In the genomic region with DNA sequence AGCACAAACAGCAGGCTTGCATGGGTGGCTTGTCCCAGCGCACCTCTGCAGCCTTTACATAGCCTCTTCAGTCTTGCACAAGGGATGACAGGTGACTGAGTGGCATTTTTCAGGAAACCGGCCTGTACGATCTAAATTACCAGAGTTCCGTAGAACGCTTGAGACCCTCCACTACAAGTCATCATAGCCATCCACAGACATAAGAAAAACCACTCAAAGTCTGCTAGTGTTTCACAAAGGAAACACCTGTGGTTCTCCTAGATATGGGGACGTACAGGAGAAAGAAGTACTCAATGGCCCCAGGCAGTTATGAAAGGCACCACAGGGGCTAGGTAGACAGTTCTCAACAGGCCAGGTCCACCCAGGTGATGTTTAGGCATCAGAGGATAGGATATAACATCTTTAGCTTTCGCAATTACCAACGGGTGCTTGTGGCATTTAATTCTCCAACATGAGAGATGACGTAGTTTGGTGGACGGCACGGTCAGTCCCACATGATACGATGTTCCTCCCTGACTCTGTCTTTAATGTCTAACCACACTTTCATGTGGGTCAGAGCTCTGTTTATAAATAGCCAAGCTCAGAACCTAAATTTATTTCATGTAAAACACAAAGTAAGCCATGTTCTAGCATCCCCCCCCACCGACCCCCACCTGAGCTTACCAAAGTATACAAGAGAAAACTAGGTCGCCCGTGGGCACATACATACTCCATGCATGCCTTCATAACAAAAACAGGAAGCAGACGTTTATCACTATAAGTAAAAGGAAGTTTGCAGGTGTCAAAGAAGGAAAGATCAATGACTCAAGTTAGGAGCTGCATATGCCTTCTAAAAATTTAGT, we compare ENCODE assay signal across 19 mouse cellular contexts.
DNase-seq lines count a peak whose midpoint lies in the region; ATAC-seq lines count a peak whose summit lies in the region.
"Had no signal": no experiment of that assay in that cellular context is flagged by ENCODE, and none has a peak within 500 bp of the region (broad histone marks: within the 10 kb centered on the region; RNA-seq: fewer than 3 reads in every experiment).

No protein-coding gene starts in this region.

- WGBS in limb, embryonic 12.5 days: 79% methylated on average over 16 of the region's 16 CpGs
- WGBS in limb, embryonic 10.5 days: 90% methylated on average over 16 of the region's 16 CpGs
- WGBS in liver, embryonic 11.5 days: 82% methylated on average over 16 of the region's 16 CpGs

- H3K4me2 ChIP-seq in limb, embryonic 12.5 days: no peak overlapping the region
- H3K4me2 ChIP-seq in liver, embryonic 11.5 days: no peak overlapping the region
- H3K4me2 ChIP-seq: heart, embryonic 13.5 days; midbrain, embryonic 12.5 days had no signal

- no peak for DNase-seq in limb, embryonic 10.5 days (ENCODE audit: low spot score)
- DNase-seq in thymus, adult 18-20 months: peak; percentile 29 to 47
- no peak for DNase-seq in Muller cell, postnatal 12 days (ENCODE audit: inconsistent ontology term)
- no peak for DNase-seq in liver, embryonic 11.5 days (ENCODE audit: low spot score)
- no peak for DNase-seq in frontal cortex, adult 2 months (ENCODE audit: extremely low spot score in 1 of 2, low spot score in 1 of 2)
- DNase-seq: adrenal gland, postnatal 25 days; cerebellum, adult 18-20 months; gastrocnemius, postnatal 14 days; kidney, adult 8-10 months; kidney, postnatal 4 days; liver; lung, adult 2 months; lung, postnatal 36 days had no signal

- ATAC-seq in limb, embryonic 12.5 days (ENCODE audit: insufficient number of reproducible peaks, insufficient read depth, low FRiP score, low TSS enrichment, low read depth): no peak
- peak; percentile 41 to 43 for ATAC-seq in hematopoietic stem cell, adult 5-6 weeks (replicated peaks in 1 of 2; ENCODE audit: insufficient read depth in 1 of 2, low FRiP score in 2 of 2, low TSS enrichment in 1 of 2, low read depth in 1 of 2, poor library complexity in 2 of 2, severe bottlenecking in 2 of 2)
- no peak for ATAC-seq in liver, embryonic 11.5 days (replicated peaks; ENCODE audit: low FRiP score)
- ATAC-seq: Patski had no signal

- no peaks in the 10 kb centered on the region for H3K27me3 ChIP-seq in limb, embryonic 12.5 days
- H3K27me3 ChIP-seq in limb, embryonic 10.5 days (ENCODE audit: low read depth, poor library complexity, severe bottlenecking): no peaks in the 10 kb centered on the region
- no peaks in the 10 kb centered on the region for H3K27me3 ChIP-seq in liver, embryonic 11.5 days (replicated peaks; ENCODE audit: control insufficient read depth, insufficient read depth, low read length)
- H3K27me3 ChIP-seq: heart, embryonic 13.5 days; midbrain, embryonic 12.5 days; Patski had no signal

- 0 out of 2 replicates have a peak, but pooled peaks cover 6% of the 10 kb centered on the region for H3K4me1 ChIP-seq in limb, embryonic 12.5 days (replicated peaks)
- H3K4me1 ChIP-seq in limb, embryonic 10.5 days: peaks cover 6% of the 10 kb centered on the region
- no peaks in the 10 kb centered on the region for H3K4me1 ChIP-seq in liver, embryonic 11.5 days (replicated peaks; ENCODE audit: control insufficient read depth, insufficient read depth, low read length)
- H3K4me1 ChIP-seq: midbrain, embryonic 12.5 days had no signal

- peaks cover 9% of the 10 kb centered on the region; the same call in 1 of the 2 replicates for H3K36me3 ChIP-seq in limb, embryonic 12.5 days
- H3K36me3 ChIP-seq in limb, embryonic 10.5 days: 0 out of 2 replicates have a peak, but pooled peaks cover 5% of the 10 kb centered on the region
- H3K36me3 ChIP-seq in liver, embryonic 11.5 days (ENCODE audit: control insufficient read depth, insufficient read depth, low read length): no peaks in the 10 kb centered on the region; the same call in 1 of the 2 replicates

- no peak overlapping the region for H3K9ac ChIP-seq in limb, embryonic 12.5 days (replicated peaks)
- no peak overlapping the region for H3K9ac ChIP-seq in liver, embryonic 11.5 days (ENCODE audit: low read depth, low read length)
- H3K9ac ChIP-seq: heart, embryonic 13.5 days; midbrain, embryonic 12.5 days had no signal

- peak overlapping the region; percentile 56; the same call in 1 of the 2 replicates for H3K27ac ChIP-seq in limb, embryonic 12.5 days
- H3K27ac ChIP-seq in limb, embryonic 10.5 days: no peak overlapping the region
- no peak overlapping the region for H3K27ac ChIP-seq in liver, embryonic 11.5 days (ENCODE audit: low read depth, low read length)
- H3K27ac ChIP-seq: heart, embryonic 13.5 days; midbrain, embryonic 12.5 days had no signal

- no peaks in the 10 kb centered on the region for H3K9me3 ChIP-seq in limb, embryonic 12.5 days
- no peaks in the 10 kb centered on the region for H3K9me3 ChIP-seq in limb, embryonic 10.5 days (replicated peaks)
- H3K9me3 ChIP-seq in liver, embryonic 11.5 days (ENCODE audit: control insufficient read depth, low read length): no peaks in the 10 kb centered on the region
- H3K9me3 ChIP-seq: heart, embryonic 13.5 days; midbrain, embryonic 12.5 days had no signal

- no peak overlapping the region for H3K4me3 ChIP-seq in limb, embryonic 12.5 days (replicated peaks)
- no peak overlapping the region for H3K4me3 ChIP-seq in limb, embryonic 10.5 days
- no peak overlapping the region for H3K4me3 ChIP-seq in liver, embryonic 11.5 days (ENCODE audit: low read depth, low read length)
- H3K4me3 ChIP-seq: erythroblast, embryonic 14.5 days; heart, embryonic 13.5 days; midbrain, embryonic 12.5 days had no signal

Comparison
In these comparisons a context has a peak if more than half of its experiments do, and no peak if none do; other contexts are left out.
1. ATAC-seq: peak in hematopoietic stem cell, adult 5-6 weeks (2 of 2); none in limb, embryonic 12.5 days (single experiment) and liver, embryonic 11.5 days (single experiment).
2. DNase-seq: peak in thymus, adult 18-20 months (2 of 2); none in limb, embryonic 10.5 days (single experiment), Muller cell, postnatal 12 days (single experiment), liver, embryonic 11.5 days (single experiment) and frontal cortex, adult 2 months (0 of 2).